Mouse (Mus musculus) MEL (cell line): ENCODE results near the gene Entpd5. TPM values are rescaled to one million over a fixed set of nuclear protein-coding genes. Genes with fewer than 3 reads are reported as not detected.
A peak's percentile ranks its signal among the peaks of the same experiment; 100 is the strongest.

ENCODE experiments used
- DNase-seq: peaks from one replicate; pipeline ENCODE4 v3.0.0; 2011; ENCODE audit warnings: low read depth, low spot score
- H3K27ac ChIP-seq: 2 replicates; pipeline ENCODE4 v1.5.1; 2012; ENCODE audit warnings: low read depth, mild to moderate bottlenecking, control low read depth, low read length, moderate library complexity; ENCODE audit not compliant: control insufficient read depth
- H3K27me3 ChIP-seq, 2 experiments: fragments of 150-350 bp in 1 of 2; sonication (generic) in 1 of 2; 2 replicates each; pipeline ENCODE4 v1.6.1; 2012; ENCODE audit warnings: low read length in 2 of 2, mild to moderate bottlenecking in 2 of 2, improper control_type of control experiment in 1 of 2, moderate library complexity in 1 of 2; ENCODE audit not compliant: insufficient read depth in 2 of 2, control insufficient read depth in 1 of 2
- H3K36me3 ChIP-seq, 2 experiments: 2 replicates each; pipeline ENCODE4 v1.6.1; 2012 to 2014; ENCODE audit warnings: low read length in 2 of 2, improper control_type of control experiment in 1 of 2, inconsistent platforms in 1 of 2, mild to moderate bottlenecking in 1 of 2; ENCODE audit not compliant: insufficient read depth in 2 of 2, control insufficient read depth in 1 of 2
- H3K4me1 ChIP-seq, 2 experiments: fragments of 150-350 bp in 1 of 2; sonication (generic) in 1 of 2; 2 replicates each; pipeline ENCODE4 v1.6.1; 2012; ENCODE audit warnings: low read length in 2 of 2, improper control_type of control experiment in 1 of 2, mild to moderate bottlenecking in 1 of 2; ENCODE audit not compliant: insufficient read depth in 2 of 2, control insufficient read depth in 1 of 2
- H3K4me3 ChIP-seq, 2 experiments: fragments of 150-350 bp in 1 of 2; sonication (generic) in 1 of 2; 2 replicates each; pipeline ENCODE4 v1.5.1; 2012; ENCODE audit warnings: low read depth in 2 of 2, low read length in 2 of 2, mild to moderate bottlenecking in 2 of 2, moderate library complexity in 2 of 2, control low read depth in 1 of 2, improper control_type of control experiment in 1 of 2; ENCODE audit not compliant: control insufficient read depth in 1 of 2, insufficient read depth in 1 of 2
- H3K79me2 ChIP-seq: 2 replicates; pipeline ENCODE4 v1.6.1; 2012; ENCODE audit warnings: mild to moderate bottlenecking, low read length, moderate library complexity; ENCODE audit not compliant: control insufficient read depth, poor library complexity, insufficient read depth
- H3K9ac ChIP-seq: 2 replicates; pipeline ENCODE4 v1.6.1; 2012; ENCODE audit warnings: low read depth, mild to moderate bottlenecking, control low read depth, low read length, moderate library complexity; ENCODE audit not compliant: control insufficient read depth, poor library complexity, severe bottlenecking
- H3K9me3 ChIP-seq: fragments of 150-350 bp; sonication (generic); replicated peaks from 2 replicates; pipeline ENCODE4 v1.6.1; 2012; ENCODE audit warnings: mild to moderate bottlenecking, low read length, improper control_type of control experiment, moderate library complexity; ENCODE audit not compliant: insufficient read depth
- CHD2 ChIP-seq: IDR thresholded peaks from 2 replicates; pipeline ENCODE4 v1.6.1; 2011; ENCODE audit warnings: low read length, improper control_type of control experiment
- CTCF ChIP-seq, 3 experiments: IDR thresholded peaks in 2 of 3; conservative IDR thresholded peaks in 1 of 3; 2 replicates each; pipeline ENCODE4 v1.5.1; 2011 to 2012; ENCODE audit warnings: low read length in 3 of 3, low read depth in 2 of 3, mild to moderate bottlenecking in 2 of 3, improper control_type of control experiment in 1 of 3, inconsistent platforms in 1 of 3, mixed read lengths in 1 of 3, moderate library complexity in 1 of 3; ENCODE audit not compliant: control insufficient read depth in 1 of 3, insufficient read depth in 1 of 3, poor library complexity in 1 of 3, severe bottlenecking in 1 of 3
- E2F4 ChIP-seq: IDR thresholded peaks from 2 replicates; pipeline ENCODE4 v1.6.1; 2011; ENCODE audit warnings: low read depth, low read length, improper control_type of control experiment, borderline replicate concordance
- EP300 ChIP-seq, 2 experiments: IDR thresholded peaks; 2 replicates each; pipeline ENCODE4 v1.6.1; 2011; ENCODE audit warnings: improper control_type of control experiment in 2 of 2, low read length in 2 of 2, low read depth in 1 of 2, mild to moderate bottlenecking in 1 of 2
- ETS1 ChIP-seq: IDR thresholded peaks from 2 replicates; pipeline ENCODE4 v1.6.1; 2012; ENCODE audit warnings: low read depth, mild to moderate bottlenecking, inconsistent platforms, low read length, improper control_type of control experiment, moderate library complexity
- HCFC1 ChIP-seq: IDR thresholded peaks from 2 replicates; pipeline ENCODE4 v1.6.1; 2012; ENCODE audit warnings: low read depth, mild to moderate bottlenecking, inconsistent platforms, low read length, improper control_type of control experiment, moderate library complexity
- MAFK ChIP-seq: IDR thresholded peaks from 2 replicates; pipeline ENCODE4 v1.6.1; 2011; ENCODE audit warnings: low read depth, mild to moderate bottlenecking, low read length, improper control_type of control experiment, borderline replicate concordance
- MEF2A ChIP-seq: IDR thresholded peaks from 2 replicates; pipeline ENCODE4 v1.6.1; 2014; ENCODE audit warnings: low read depth, mild to moderate bottlenecking, inconsistent platforms, low read length, improper control_type of control experiment; ENCODE audit not compliant: poor library complexity, insufficient replicate concordance, severe bottlenecking; ENCODE audit errors: extremely low read depth
- NELFE ChIP-seq: IDR thresholded peaks from 2 replicates; pipeline ENCODE4 v1.6.1; 2011; ENCODE audit warnings: low read depth, low read length, improper control_type of control experiment
- POLR2A ChIP-seq, 2 experiments: IDR thresholded peaks; 2 replicates each; pipeline ENCODE4 v1.6.1; 2011 to 2012; ENCODE audit warnings: low read length in 2 of 2, mild to moderate bottlenecking in 2 of 2, control low read depth in 1 of 2, improper control_type of control experiment in 1 of 2, low read depth in 1 of 2, moderate library complexity in 1 of 2; ENCODE audit not compliant: control insufficient read depth in 1 of 2, insufficient read depth in 1 of 2, poor library complexity in 1 of 2
- POLR2AphosphoS2 ChIP-seq: IDR thresholded peaks from 2 replicates; pipeline ENCODE4 v1.6.1; 2011; ENCODE audit warnings: low read length, improper control_type of control experiment
- POLR2AphosphoS5 ChIP-seq: IDR thresholded peaks from 2 replicates; pipeline ENCODE4 v1.6.1; 2012; ENCODE audit warnings: low read depth, borderline replicate concordance, mild to moderate bottlenecking, inconsistent platforms, low read length, moderate library complexity, mixed read lengths
- RCOR1 ChIP-seq: IDR thresholded peaks from 2 replicates; pipeline ENCODE4 v1.6.1; 2012; ENCODE audit warnings: low read depth, mild to moderate bottlenecking, inconsistent platforms, low read length, improper control_type of control experiment
- USF1 ChIP-seq: IDR thresholded peaks from 2 replicates; pipeline ENCODE4 v1.6.1; 2014; ENCODE audit warnings: low read depth, mild to moderate bottlenecking, inconsistent platforms, low read length, improper control_type of control experiment, moderate library complexity
- USF2 ChIP-seq, 2 experiments: IDR thresholded peaks; 2 replicates each; pipeline ENCODE4 v1.6.1; 2011 to 2012; ENCODE audit warnings: improper control_type of control experiment in 2 of 2, low read length in 2 of 2, borderline replicate concordance in 1 of 2, inconsistent platforms in 1 of 2, low read depth in 1 of 2, mild to moderate bottlenecking in 1 of 2; ENCODE audit not compliant: insufficient read depth in 1 of 2
- ZC3H11A ChIP-seq: IDR thresholded peaks from 2 replicates; pipeline ENCODE4 v1.6.1; 2012; ENCODE audit warnings: low read depth, mild to moderate bottlenecking, inconsistent platforms, low read length, improper control_type of control experiment
- ZKSCAN1 ChIP-seq: IDR thresholded peaks from 2 replicates; pipeline ENCODE4 v1.6.1; 2012; ENCODE audit warnings: low read depth, mild to moderate bottlenecking, inconsistent platforms, low read length, improper control_type of control experiment, moderate library complexity
- ZMIZ1 ChIP-seq: IDR thresholded peaks from 2 replicates; pipeline ENCODE4 v1.6.1; 2012; ENCODE audit warnings: low read depth, mild to moderate bottlenecking, inconsistent platforms, low read length, improper control_type of control experiment, moderate library complexity
- ZNF384 ChIP-seq: IDR thresholded peaks from 2 replicates; pipeline ENCODE4 v1.6.1; 2012; ENCODE audit warnings: low read depth, mild to moderate bottlenecking, inconsistent platforms, low read length, improper control_type of control experiment
- polyA plus RNA-seq, 2 experiments: library from polyadenylated mRNA; stranded (reverse) in 1 of 2; unstranded in 1 of 2; fragments of >175 nt in 1 of 2; fragments of >200 nt in 1 of 2; gene quantifications; 2 replicates each; pipeline versions ENCODE4 v1.2.1 to v1.2.4; 2012; ENCODE audit warnings: low replicate concordance in 2 of 2, low read depth in 1 of 2; ENCODE audit not compliant: insufficient read length in 2 of 2, insufficient read depth in 1 of 2, missing spikeins in 1 of 2
- total RNA-seq: library from RNA; depleted of rRNA; stranded (reverse); fragments of 300-350 nt; gene quantifications from 2 replicates; pipeline ENCODE4 v1.2.3, GENCODE M21; 2012

Gene Entpd5
- total and polyA plus RNA-seq, 3 experiments, result 5.7 to 12.8 TPM; not detected in 1

DNA sequence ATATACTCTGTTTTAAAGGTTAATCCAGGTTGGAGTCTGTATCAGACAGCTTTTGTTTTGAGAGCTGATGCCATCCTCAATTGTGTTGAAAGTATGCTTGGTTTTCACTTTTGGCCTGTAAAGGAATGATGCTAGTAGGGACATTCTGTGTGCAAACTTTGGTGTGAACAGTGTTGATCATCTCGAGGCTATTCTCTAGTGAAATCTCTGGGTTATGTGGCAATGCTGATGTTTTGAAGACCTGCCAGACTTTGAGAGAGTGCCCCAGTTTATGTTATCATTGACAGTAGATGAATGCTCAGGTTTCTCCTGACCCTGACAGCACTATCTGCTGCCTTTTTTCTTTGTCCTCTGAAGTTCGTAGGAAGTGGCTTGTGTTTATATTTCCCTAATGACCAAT lies 46.0 kb downstream of the Entpd5 start:
- H3K9me3 ChIP-seq, result no peaks in the 10 kb centered on the region
- H3K79me2 ChIP-seq, result peaks cover 33% of the 10 kb centered on the region
- no peak overlapping the region for H3K27ac ChIP-seq
- H3K9ac ChIP-seq, result no peak overlapping the region
- H3K36me3 ChIP-seq, result peaks cover 0 to 35% of the 10 kb centered on the region in 2 experiments
- DNase-seq, result no peak
- no peaks in the 10 kb centered on the region for H3K27me3 ChIP-seq
- H3K4me1 ChIP-seq, result peaks cover 13 to 26% of the 10 kb centered on the region in 2 experiments
- peak overlapping the region; percentile 17 to 73; a peak in 2 of 4 replicates for H3K4me3 ChIP-seq
- TF ChIP-seq CTCF (IDR thresholded peaks at IDR 0.05 in 2 of 3, conservative IDR thresholded peaks at IDR 0.05 in 1 of 3; ENCODE audit: control insufficient read depth in 1 of 3, insufficient read depth in 1 of 3, low read depth in 2 of 3, low read length in 3 of 3, poor library complexity in 1 of 3, severe bottlenecking in 1 of 3) (no peak), POLR2AphosphoS5 (no peak), E2F4 (no peak), NELFE (no peak), ETS1 (no peak), POLR2A (IDR thresholded peaks at IDR 0.05; ENCODE audit: control insufficient read depth in 1 of 2, insufficient read depth in 1 of 2, low read depth in 1 of 2, low read length in 2 of 2, poor library complexity in 1 of 2) (no peak), EP300 (IDR thresholded peaks at IDR 0.05; ENCODE audit: low read depth in 1 of 2, low read length in 2 of 2) (no peak), USF1 (no peak), USF2 (IDR thresholded peaks at IDR 0.05; ENCODE audit: borderline replicate concordance in 1 of 2, insufficient read depth in 1 of 2, low read depth in 1 of 2, low read length in 2 of 2) (no peak), RCOR1 (no peak), CHD2 (no peak), ZKSCAN1 (no peak), ZMIZ1 (no peak), HCFC1 (no peak), MEF2A (no peak), POLR2AphosphoS2 (no peak), MAFK (no peak), ZC3H11A (no peak), ZNF384 (no peak)
